Mouse (Mus musculus) kidney, adult 2 months (tissue): ENCODE results near the gene Stk39. TPM values are rescaled to one million over a fixed set of nuclear protein-coding genes. Genes with fewer than 3 reads are reported as not detected.

Source experiments
- DNase-seq: peaks from one replicate; pipeline ENCODE4 v3.0.0; 2021
- H3K27ac ChIP-seq: fragments of 200-500 bp; 2 replicates; pipeline ENCODE4 v1.5.1; 2012; ENCODE audit warnings: low read depth, low read length, control low read depth, inconsistent platforms; ENCODE audit not compliant: insufficient read depth
- H3K27me3 ChIP-seq: fragments of 200-500 bp; replicated peaks from 2 replicates; pipeline ENCODE4 v1.6.1; 2012; ENCODE audit warnings: mild to moderate bottlenecking, moderate library complexity, low read length, inconsistent platforms; ENCODE audit not compliant: control insufficient read depth, insufficient read depth
- H3K36me3 ChIP-seq: fragments of 200-500 bp; 2 replicates; pipeline ENCODE4 v1.6.1; 2012; ENCODE audit warnings: mild to moderate bottlenecking, moderate library complexity, low read length, inconsistent platforms; ENCODE audit not compliant: control insufficient read depth, insufficient read depth
- H3K4me1 ChIP-seq: fragments of 200-500 bp; 2 replicates; pipeline ENCODE4 v1.6.1; 2011; ENCODE audit warnings: low read length; ENCODE audit not compliant: control insufficient read depth, insufficient read depth
- H3K4me3 ChIP-seq: fragments of 200-500 bp; 2 replicates; pipeline ENCODE4 v1.5.1; 2011; ENCODE audit warnings: mild to moderate bottlenecking, low read depth, low read length, control low read depth; ENCODE audit not compliant: insufficient read depth
- CTCF ChIP-seq: fragments of 200-500 bp; conservative IDR thresholded peaks from 2 replicates; pipeline ENCODE4 v1.5.1; 2011; ENCODE audit warnings: low read depth, mild to moderate bottlenecking, control low read depth, low read length, moderate library complexity, mixed read lengths; ENCODE audit not compliant: insufficient read depth, insufficient read length
- POLR2A ChIP-seq: fragments of 200-500 bp; IDR thresholded peaks from one replicate; pipeline ENCODE4 v1.6.1; 2011; ENCODE audit warnings: low read depth, low read length, control low read depth
- WGBS: fragments of 180-500 bp; shearing (Covaris S2); methylation state at CpG from one replicate; pipeline ENCODE4 v1.1.7; 2018; 5-methylcytosine and 5-hydroxymethylcytosine counted together
- polyA plus RNA-seq: library from polyadenylated mRNA; depleted of rRNA; stranded (reverse); fragments of >200 nt; gene quantifications from 2 replicates; pipeline ENCODE4 v1.2.3, GENCODE M21; 2012

Gene Stk39
- polyA plus RNA-seq, 1 experiment: 14.6 TPM

- Histone ChIP-seq H3K36me3 (no peaks in the 10 kb centered on the region), H3K4me1 (peaks cover 7% of the 10 kb centered on the region; the same call in 1 of the 2 replicates), H3K27me3 (no peaks in the 10 kb centered on the region), H3K4me3 (no peak overlapping the region), H3K27ac (no peak overlapping the region)
- no peak for TF ChIP-seq CTCF
- TF ChIP-seq POLR2A: no peak
- 93% methylated on average over 9 of the region's 9 CpGs for WGBS
- no peak for DNase-seq
Measured at GRCm38 (mm10) chr2:68439614-68440013, 32.5 kb downstream of the Stk39 start.

- WGBS: 70% methylated on average over 5 of the region's 5 CpGs
- H3K36me3 ChIP-seq: no peaks in the 10 kb centered on the region
- DNase-seq: no peak
- no peaks in the 10 kb centered on the region for H3K27me3 ChIP-seq
- H3K4me1 ChIP-seq: peaks cover 10% of the 10 kb centered on the region
- H3K27ac ChIP-seq: no peak overlapping the region
- TF ChIP-seq POLR2A: no peak
- no peak for TF ChIP-seq CTCF
- H3K4me3 ChIP-seq: no peak overlapping the region
Measured at GRCm38 (mm10) chr2:68437920-68438319, 34.1 kb downstream of the Stk39 start.

- no peak overlapping the region for H3K27ac ChIP-seq
- no peaks in the 10 kb centered on the region for H3K36me3 ChIP-seq
- peaks cover 11% of the 10 kb centered on the region for H3K4me1 ChIP-seq
- DNase-seq: no peak
- H3K27me3 ChIP-seq: no peaks in the 10 kb centered on the region
- TF ChIP-seq POLR2A: no peak
- no peak for TF ChIP-seq CTCF
- WGBS: 90% methylated on average over 7 of the region's 7 CpGs
- H3K4me3 ChIP-seq: no peak overlapping the region
Measured at GRCm38 (mm10) chr2:68437216-68437615, 34.9 kb downstream of the Stk39 start.

- no peaks in the 10 kb centered on the region for H3K36me3 ChIP-seq
- H3K27me3 ChIP-seq: no peaks in the 10 kb centered on the region
- no peak for DNase-seq
- no peak overlapping the region for H3K27ac ChIP-seq
- 33% methylated on average over 10 of the region's 10 CpGs for WGBS
- peaks cover 11% of the 10 kb centered on the region for H3K4me1 ChIP-seq
- H3K4me3 ChIP-seq: no peak overlapping the region
- TF ChIP-seq CTCF (no peak), POLR2A (no peak)
Measured at GRCm38 (mm10) chr2:68436305-68436704, 35.8 kb downstream of the Stk39 start.

- no peak overlapping the region for H3K4me3 ChIP-seq
Measured at GRCm38 (mm10) chr2:68435494-68436255, 36.4 kb downstream of the Stk39 start.

GRCm38 (mm10) chr2:68434997-68435396, 37.1 kb downstream of the Stk39 start:
- H3K27me3 ChIP-seq: no peaks in the 10 kb centered on the region
- no peak for DNase-seq
- TF ChIP-seq CTCF (no peak), POLR2A (no peak)
- H3K4me1 ChIP-seq: peaks cover 11% of the 10 kb centered on the region
- no peak overlapping the region for H3K27ac ChIP-seq
- H3K36me3 ChIP-seq: no peaks in the 10 kb centered on the region
- 55% methylated on average over 4 of the region's 4 CpGs for WGBS
- H3K4me3 ChIP-seq: no peak overlapping the region

More at GRCm38 (mm10) chr2:68435494-68436255, 36.4 kb downstream of the Stk39 start:
- DNase-seq: no peak
- Histone ChIP-seq H3K36me3 (no peaks in the 10 kb centered on the region), H3K27ac (no peak overlapping the region), H3K27me3 (no peaks in the 10 kb centered on the region), H3K4me1 (peaks cover 11% of the 10 kb centered on the region)
- 30% methylated on average over 15 of the region's 15 CpGs for WGBS
- TF ChIP-seq POLR2A (no peak), CTCF (no peak)

- H3K4me1 ChIP-seq: peaks cover 11% of the 10 kb centered on the region
- TF ChIP-seq POLR2A (no peak), CTCF (no peak)
- H3K36me3 ChIP-seq: no peaks in the 10 kb centered on the region
- no peaks in the 10 kb centered on the region for H3K27me3 ChIP-seq
- H3K4me3 ChIP-seq: no peak overlapping the region
- no peak overlapping the region for H3K27ac ChIP-seq
- WGBS: 49% methylated on average over 5 of the region's 5 CpGs
- no peak for DNase-seq
Measured at GRCm38 (mm10) chr2:68434576-68434975, 37.5 kb downstream of the Stk39 start.
